Mouse (Mus musculus): Measurements from ENCODE around the gene Thtpa.
A peak's percentile ranks its signal among the peaks of the same experiment; 100 is the strongest.

Gene Thtpa

GRCm38 (mm10) chr14:55106990-55107389 lies 12.4 kb downstream of the Thtpa start:
- no peak for DNase-seq

GRCm38 (mm10) chr14:55108202-55108870 lies 13.8 kb downstream of the Thtpa start:
- no peak for DNase-seq

- no peak for DNase-seq
Measured at GRCm38 (mm10) chr14:55109048-55109873, 14.7 kb downstream of the Thtpa start.

- no peak for DNase-seq
Measured at GRCm38 (mm10) chr14:55110076-55110475, 15.5 kb downstream of the Thtpa start.

GRCm38 (mm10) chr14:55111720-55112119 lies 17.1 kb downstream of the Thtpa start:
- no peak for DNase-seq

GRCm38 (mm10) chr14:55113351-55113974 lies 18.9 kb downstream of the Thtpa start:
- no peak for DNase-seq

- DNase-seq, result peak; percentile 51 to 64
Measured at GRCm38 (mm10) chr14:55113975-55114645, 19.5 kb downstream of the Thtpa start.

GRCm38 (mm10) chr14:55114759-55115701 lies 20.4 kb downstream of the Thtpa start:
- DNase-seq, result peak; percentile 36 to 43

GRCm38 (mm10) chr14:55115846-55116245 lies 21.3 kb downstream of the Thtpa start:
- no peak for DNase-seq

GRCm38 (mm10) chr14:55116425-55117200 lies 22.0 kb downstream of the Thtpa start, which contains the start of gene Jph4:
TSS of gene Jph4 (minus strand) at chr14:55116935.
- no peak for DNase-seq

GRCm38 (mm10) chr14:55118852-55119251 lies 24.3 kb downstream of the Thtpa start:
- DNase-seq, result no peak

GRCm38 (mm10) chr14:55119421-55120134 lies 25.0 kb downstream of the Thtpa start:
- no peak for DNase-seq

GRCm38 (mm10) chr14:55121947-55122346 lies 27.4 kb downstream of the Thtpa start:
- DNase-seq, result peak in 1 of 2 experiments; percentile 34

GRCm38 (mm10) chr14:55122359-55122758 lies 27.8 kb downstream of the Thtpa start:
- no peak for DNase-seq

- no peak for DNase-seq
Measured at GRCm38 (mm10) chr14:55125711-55126110, 31.1 kb downstream of the Thtpa start.

- no peak for DNase-seq
Measured at GRCm38 (mm10) chr14:55126521-55126920, 31.9 kb downstream of the Thtpa start.

- no peak for DNase-seq
Measured at GRCm38 (mm10) chr14:55135676-55136075, 41.1 kb downstream of the Thtpa start.

- DNase-seq, result no peak
Measured at GRCm38 (mm10) chr14:55139313-55139712, 44.7 kb downstream of the Thtpa start.

- no peak for DNase-seq
Measured at GRCm38 (mm10) chr14:55146324-55146723, 51.7 kb downstream of the Thtpa start.

GRCm38 (mm10) chr14:55146829-55147401 lies 52.3 kb downstream of the Thtpa start:
- peak; percentile 9 for DNase-seq

Data from B cell, adult 2 months (primary cell).